8 mouse cellular contexts compared by ENCODE assay signal in genomic region chr1:182408684-182409327, GRCm38 (mm10). TPM values are rescaled to one million over a fixed set of nuclear protein-coding genes. Genes with fewer than 3 reads are reported as not detected.
DNase-seq lines count a peak whose midpoint lies in the region; ATAC-seq and TF ChIP-seq lines count a peak whose summit lies in the region.

Gene Trp53bp2, plus strand, starts transcription at chr1:182409172.

- ATAC-seq in embryonic facial prominence, embryonic 14.5 days (ENCODE audit: low read depth), result peak; percentile 93
- ATAC-seq in limb, embryonic 14.5 days (ENCODE audit: low FRiP score, low read depth), result peak; percentile 93
- peak; percentile 91 for ATAC-seq in midbrain, postnatal 0 days (ENCODE audit: low FRiP score)

- no peaks in the 10 kb centered on the region for H3K9me3 ChIP-seq in embryonic facial prominence, embryonic 14.5 days (ENCODE audit: control insufficient read depth, low read length)
- H3K9me3 ChIP-seq in limb, embryonic 14.5 days (ENCODE audit: control insufficient read depth, low read length), result no peaks in the 10 kb centered on the region; the same call in 1 of the 2 replicates
- H3K9me3 ChIP-seq in midbrain, postnatal 0 days (ENCODE audit: low read length), result no peaks in the 10 kb centered on the region

- under 1% methylated on average over 61 of the region's 71 CpGs for WGBS in embryonic facial prominence, embryonic 14.5 days
- under 1% methylated on average over 52 of the region's 71 CpGs for WGBS in limb, embryonic 14.5 days
- WGBS in midbrain, postnatal 0 days, result under 1% methylated on average over 58 of the region's 71 CpGs

- no peaks in the 10 kb centered on the region for H3K36me3 ChIP-seq in embryonic facial prominence, embryonic 14.5 days (ENCODE audit: control insufficient read depth, insufficient read depth, low read length)
- H3K36me3 ChIP-seq in limb, embryonic 14.5 days (ENCODE audit: control insufficient read depth, insufficient read depth, low read length), result no peaks in the 10 kb centered on the region
- H3K36me3 ChIP-seq in midbrain, postnatal 0 days (ENCODE audit: insufficient read depth, low read length), result no peaks in the 10 kb centered on the region

- H3K4me1 ChIP-seq in embryonic facial prominence, embryonic 14.5 days (ENCODE audit: control insufficient read depth, insufficient read depth, low read length), result peaks cover 32% of the 10 kb centered on the region
- peaks cover 32% of the 10 kb centered on the region for H3K4me1 ChIP-seq in limb, embryonic 14.5 days (ENCODE audit: control insufficient read depth, insufficient read depth, low read length)
- H3K4me1 ChIP-seq in midbrain, postnatal 0 days (ENCODE audit: insufficient read depth, low read length), result peaks cover 3% of the 10 kb centered on the region

- H3K4me3 ChIP-seq in embryonic facial prominence, embryonic 14.5 days (ENCODE audit: low read depth, low read length), result peak within 1 kb of the TSS; percentile 81
- peak within 1 kb of the TSS; percentile 94 for H3K4me3 ChIP-seq in limb, embryonic 14.5 days (replicated peaks; ENCODE audit: low read length)
- H3K4me3 ChIP-seq in midbrain, postnatal 0 days (ENCODE audit: low read depth, low read length), result peak within 1 kb of the TSS; percentile 65

- peak within 1 kb of the TSS; percentile 92 for H3K9ac ChIP-seq in embryonic facial prominence, embryonic 14.5 days (ENCODE audit: low read depth, low read length)
- H3K9ac ChIP-seq in limb, embryonic 14.5 days (ENCODE audit: low read depth, low read length, severe bottlenecking), result peak within 1 kb of the TSS; percentile 99
- peak within 1 kb of the TSS; percentile 86 for H3K9ac ChIP-seq in midbrain, postnatal 0 days (replicated peaks; ENCODE audit: low read length, poor library complexity, severe bottlenecking)

- TF ChIP-seq POLR2A in limb, embryonic 14.5 days (IDR thresholded peaks at IDR 0.05; ENCODE audit: borderline replicate concordance, extremely low read depth, insufficient read depth, insufficient read length), result peak; percentile 52; the same call in 1 of the 2 replicates

- H3K27ac ChIP-seq in embryonic facial prominence, embryonic 14.5 days (replicated peaks; ENCODE audit: low read depth, low read length), result peak within 1 kb of the TSS; percentile 93
- H3K27ac ChIP-seq in limb, embryonic 14.5 days (replicated peaks; ENCODE audit: low read depth, low read length), result peak within 1 kb of the TSS; percentile 92
- peak within 1 kb of the TSS; percentile 94 for H3K27ac ChIP-seq in midbrain, postnatal 0 days (ENCODE audit: low read depth, low read length)

- peak; percentile 67 for TF ChIP-seq CTCF in midbrain, postnatal 0 days (IDR thresholded peaks at IDR 0.05)

- DNase-seq in 3T3-L1 (ENCODE audit: low read depth, low spot score), result peak; percentile 96
- peak; percentile 100 for DNase-seq in adrenal gland, postnatal 4 days (ENCODE audit: low spot score in 2 of 2)
- DNase-seq in embryonic facial prominence, embryonic 14.5 days (ENCODE audit: low spot score), result peak; percentile 97
- peak; percentile 98 for DNase-seq in heart, adult 8-10 months (ENCODE audit: low spot score)
- peak; percentile 99 for DNase-seq in kidney, adult 9 months
- peak; percentile 96 for DNase-seq in limb, embryonic 14.5 days (ENCODE audit: low spot score)
- peak; percentile 97 for DNase-seq in midbrain, postnatal 0 days (ENCODE audit: low spot score)
- DNase-seq in spleen, postnatal 14 days (ENCODE audit: low spot score in 2 of 2), result peak; percentile 100

- no peaks in the 10 kb centered on the region for H3K27me3 ChIP-seq in embryonic facial prominence, embryonic 14.5 days (replicated peaks; ENCODE audit: control insufficient read depth, insufficient read depth, low read length)
- no peaks in the 10 kb centered on the region for H3K27me3 ChIP-seq in limb, embryonic 14.5 days (ENCODE audit: control insufficient read depth, insufficient read depth, low read length)
- no peaks in the 10 kb centered on the region for H3K27me3 ChIP-seq in midbrain, postnatal 0 days (ENCODE audit: insufficient read depth, low read length)

- H3K4me2 ChIP-seq in embryonic facial prominence, embryonic 14.5 days (ENCODE audit: low read depth, low read length), result peak within 1 kb of the TSS; percentile 72
- H3K4me2 ChIP-seq in limb, embryonic 14.5 days (replicated peaks; ENCODE audit: low read depth, low read length, severe bottlenecking), result peak within 1 kb of the TSS; percentile 59
- H3K4me2 ChIP-seq in midbrain, postnatal 0 days (ENCODE audit: low read depth, low read length, poor library complexity, severe bottlenecking), result peak within 1 kb of the TSS; percentile 67

RNA-seq across cellular contexts. Expression of gene Trp53bp2, which starts in this region (rescaled TPM):
- 10 to 100 TPM; 36.2 to 38.5 TPM for total RNA-seq in adrenal gland, postnatal 4 days (2021)
- 23.2 and 24.1 TPM in 2 replicates for polyA plus RNA-seq in embryonic facial prominence, embryonic 14.5 days (2014; fragmentation: Nextera tagmentation; extraction: Ambion mirVana)
- total RNA-seq in heart, adult 8-10 months (2022), result 10 to 100 TPM in 2 of 4 experiments, 1 to 10 TPM in 2; 9.7 to 11.2 (median 10.5) TPM
- polyA plus RNA-seq in limb, embryonic 14.5 days (2012; rRNA removed), result 25.9 and 41.3 TPM in 2 replicates
- polyA plus RNA-seq in limb, embryonic 14.5 days (2014; fragmentation: Nextera tagmentation; extraction: Ambion mirVana), result 24.0 and 28.8 TPM in 2 replicates
- 21.1 and 27.0 TPM in 2 replicates for total RNA-seq in midbrain, postnatal 0 days (2014; rRNA removed)
- polyA plus RNA-seq in midbrain, postnatal 0 days (2015; fragmentation: Nextera tagmentation; extraction: Ambion mirVana), result 9.9 and 11.1 TPM in 2 replicates

Comparison
In these comparisons a context has a peak if more than half of its experiments do, and no peak if none do; other contexts are left out.
1. Peak in every context shown above with its lines: DNase-seq, ATAC-seq, H3K4me3 ChIP-seq and H3K27ac ChIP-seq.